Mouse (Mus musculus): ENCODE results near the gene Olfr26. TPM values are rescaled to one million over a fixed set of nuclear protein-coding genes. Genes with fewer than 3 reads are reported as not detected.

Gene Olfr26
- polyA plus RNA-seq, 1 experiment from 2014 or later = not detected

Other genes with a start within 250 kb of the Olfr26 start
- gene Olfr914, start 250.0 kb upstream of the Olfr26 start, polyA plus RNA-seq (2015; fragmentation: Nextera tagmentation; extraction: Ambion mirVana) = not detected in 2 replicates
- not detected in 2 replicates for gene Olfr916, start 195.2 kb upstream of the Olfr26 start, polyA plus RNA-seq (2015; fragmentation: Nextera tagmentation; extraction: Ambion mirVana)
- gene Olfr917, start 189.2 kb upstream of the Olfr26 start, polyA plus RNA-seq (2015; fragmentation: Nextera tagmentation; extraction: Ambion mirVana) = not detected in 2 replicates
- gene Olfr918, start 180.5 kb upstream of the Olfr26 start, polyA plus RNA-seq (2015; fragmentation: Nextera tagmentation; extraction: Ambion mirVana) = not detected in 2 replicates
- gene Olfr919, start 151.4 kb upstream of the Olfr26 start, polyA plus RNA-seq (2015; fragmentation: Nextera tagmentation; extraction: Ambion mirVana) = not detected in 2 replicates
- gene Vwa5a, start 136.8 kb upstream of the Olfr26 start, polyA plus RNA-seq (2015; fragmentation: Nextera tagmentation; extraction: Ambion mirVana) = 21.3 and 26.2 TPM in 2 replicates
- gene Olfr920, start 102.8 kb upstream of the Olfr26 start, polyA plus RNA-seq (2015; fragmentation: Nextera tagmentation; extraction: Ambion mirVana) = 0.06 and 0.07 TPM in 2 replicates
- gene Olfr921, start 82.0 kb upstream of the Olfr26 start, polyA plus RNA-seq (2015; fragmentation: Nextera tagmentation; extraction: Ambion mirVana) = not detected in 2 replicates
- gene Olfr922, start 40.4 kb upstream of the Olfr26 start, polyA plus RNA-seq (2015; fragmentation: Nextera tagmentation; extraction: Ambion mirVana) = not detected in 2 replicates
- gene Olfr923, start 28.5 kb upstream of the Olfr26 start, polyA plus RNA-seq (2015; fragmentation: Nextera tagmentation; extraction: Ambion mirVana) = not detected in 2 replicates
- gene Olfr924, start 10.6 kb upstream of the Olfr26 start, polyA plus RNA-seq (2015; fragmentation: Nextera tagmentation; extraction: Ambion mirVana) = not detected in 2 replicates
- gene Olfr926, start 22.1 kb downstream of the Olfr26 start, polyA plus RNA-seq (2015; fragmentation: Nextera tagmentation; extraction: Ambion mirVana) = not detected in 2 replicates
- gene Olfr930, start 74.7 kb downstream of the Olfr26 start, polyA plus RNA-seq (2015; fragmentation: Nextera tagmentation; extraction: Ambion mirVana) = not detected in 2 replicates
- not detected in 2 replicates for gene Olfr933, start 117.3 kb downstream of the Olfr26 start, polyA plus RNA-seq (2015; fragmentation: Nextera tagmentation; extraction: Ambion mirVana)
- gene Olfr934, start 133.3 kb downstream of the Olfr26 start, polyA plus RNA-seq (2015; fragmentation: Nextera tagmentation; extraction: Ambion mirVana) = not detected in 2 replicates
- not detected in 2 replicates for gene Olfr935, start 144.6 kb downstream of the Olfr26 start, polyA plus RNA-seq (2015; fragmentation: Nextera tagmentation; extraction: Ambion mirVana)
- not detected in 2 replicates for gene Olfr146, start 168.3 kb downstream of the Olfr26 start, polyA plus RNA-seq (2015; fragmentation: Nextera tagmentation; extraction: Ambion mirVana)
- gene Olfr937, start 209.9 kb downstream of the Olfr26 start, polyA plus RNA-seq (2015; fragmentation: Nextera tagmentation; extraction: Ambion mirVana) = not detected in 2 replicates
- gene Olfr938, start 223.8 kb downstream of the Olfr26 start, polyA plus RNA-seq (2015; fragmentation: Nextera tagmentation; extraction: Ambion mirVana) = not detected in 2 replicates

Data from heart, embryonic 16.5 days (tissue).